Comparison of ENCODE assay signal across 9 mouse cellular contexts in genomic region chr13:34095542-34096435, GRCm38 (mm10). TPM values are rescaled to one million over a fixed set of nuclear protein-coding genes. Genes with fewer than 3 reads are reported as not detected.
DNase-seq lines count a peak whose midpoint lies in the region; ATAC-seq lines count a peak whose summit lies in the region.
"Had no signal": no experiment of that assay in that cellular context is flagged by ENCODE, and none has a peak within 500 bp of the region (broad histone marks: within the 10 kb centered on the region; RNA-seq: fewer than 3 reads in every experiment).

No protein-coding gene starts in this region.

- DNase-seq in kidney, postnatal 25 days, result no peak
- no peak for DNase-seq in embryonic facial prominence, embryonic 10.5 days (ENCODE audit: low spot score)
- peak; percentile 56 to 66 for DNase-seq in heart, postnatal 10 days
- peak; percentile 79 to 97 for DNase-seq in left cerebral cortex, postnatal 25 days (ENCODE audit: low spot score in 2 of 2)
- DNase-seq in retina, postnatal 1 day, result peak; percentile 51
- DNase-seq in spleen, postnatal 36 days (ENCODE audit: low spot score in 2 of 2), result no peak

- no peak overlapping the region for H3K4me2 ChIP-seq in kidney, embryonic 16.5 days (replicated peaks; ENCODE audit: low read depth, low read length)

- intact Hi-C loops in heart, postnatal 10 days (cut with DNase I), result loop anchor here (2.0 kb wide), 1 partner anchor 15 kb away; no protein-coding TSS in a partner anchor
- intact Hi-C loops in left cerebral cortex, postnatal 25 days (cut with DNase I), result loop anchor here (1.0 to 2.0 kb wide), 2 partner anchors 17 to 37 kb away; partner anchors contain the start of gene Tubb2a

- peak overlapping the region; percentile 66; the same call in 1 of the 2 replicates for H3K27ac ChIP-seq in kidney, embryonic 16.5 days (ENCODE audit: low read length)
- H3K27ac ChIP-seq in embryonic facial prominence, embryonic 10.5 days (replicated peaks), result peak overlapping the region; percentile 25; the same call in 1 of the 2 replicates

- peaks cover 2% of the 10 kb centered on the region; the same call in 1 of the 2 replicates for H3K9me3 ChIP-seq in kidney, embryonic 16.5 days (ENCODE audit: low read length)
- no peaks in the 10 kb centered on the region for H3K9me3 ChIP-seq in embryonic facial prominence, embryonic 10.5 days

- 51% methylated on average over 7 of the region's 7 CpGs for WGBS in kidney, embryonic 16.5 days
- 49% methylated on average over 7 of the region's 7 CpGs for WGBS in embryonic facial prominence, embryonic 10.5 days

- no peak overlapping the region for H3K4me3 ChIP-seq in kidney, embryonic 16.5 days (ENCODE audit: low read length)
- H3K4me3 ChIP-seq in embryonic facial prominence, embryonic 10.5 days, result no peak overlapping the region

- peaks cover 10% of the 10 kb centered on the region; the same call in 1 of the 2 replicates for H3K4me1 ChIP-seq in kidney, embryonic 16.5 days (ENCODE audit: insufficient read depth, low read length)
- H3K4me1 ChIP-seq in embryonic facial prominence, embryonic 10.5 days, result peaks cover 17% of the 10 kb centered on the region

- H3K9ac ChIP-seq in kidney, embryonic 16.5 days (replicated peaks; ENCODE audit: low read length), result no peak overlapping the region

- no peaks in the 10 kb centered on the region for H3K27me3 ChIP-seq in kidney, embryonic 16.5 days (ENCODE audit: insufficient read depth, low read length)
- no peaks in the 10 kb centered on the region for H3K27me3 ChIP-seq in embryonic facial prominence, embryonic 10.5 days (replicated peaks; ENCODE audit: low read depth, poor library complexity, severe bottlenecking)

- no peaks in the 10 kb centered on the region for H3K36me3 ChIP-seq in kidney, embryonic 16.5 days (ENCODE audit: insufficient read depth, low read length)
- H3K36me3 ChIP-seq in embryonic facial prominence, embryonic 10.5 days (replicated peaks), result no peaks in the 10 kb centered on the region
- H3K36me3 ChIP-seq: G1E had no signal

- ATAC-seq in kidney, embryonic 16.5 days (ENCODE audit: low FRiP score, low TSS enrichment), result no peak
- ATAC-seq in megakaryocyte-erythroid progenitor cell, adult 5-6 weeks (replicated peaks; ENCODE audit: low FRiP score, low TSS enrichment, poor library complexity, severe bottlenecking), result no peak

RNA-seq across cellular contexts. Expression of gene Tubb2a, which starts 18.0 kb away (rescaled TPM):
- polyA plus RNA-seq in kidney, embryonic 16.5 days (2015; fragmentation: Nextera tagmentation; extraction: Ambion mirVana), result 143 and 150 TPM in 2 replicates
- 101 and 105 TPM in 2 replicates for polyA plus RNA-seq in embryonic facial prominence, embryonic 10.5 days (2016; fragmentation: Nextera tagmentation; extraction: Ambion mirVana)
- 100 to 1,000 TPM; 114 to 117 TPM for total RNA-seq in heart, postnatal 10 days (2021)
- 1,000 to 10,000 TPM; 1,056 to 1,125 TPM for total RNA-seq in left cerebral cortex, postnatal 25 days (2021)
- 18.2 and 19.1 TPM in 2 replicates for total RNA-seq in megakaryocyte-erythroid progenitor cell, adult 5-6 weeks (2014; fragmentation: Nextera tagmentation)
- 19.0 and 21.9 TPM in 2 replicates for total RNA-seq in megakaryocyte-erythroid progenitor cell, adult 5-6 weeks (2017)

RNA-seq across cellular contexts. Expression of gene Tubb2b, which starts 34.5 kb away (rescaled TPM):
- polyA plus RNA-seq in kidney, embryonic 16.5 days (2015; fragmentation: Nextera tagmentation; extraction: Ambion mirVana), result 39.7 and 40.4 TPM in 2 replicates
- polyA plus RNA-seq in embryonic facial prominence, embryonic 10.5 days (2016; fragmentation: Nextera tagmentation; extraction: Ambion mirVana), result 65.5 and 73.2 TPM in 2 replicates
- total RNA-seq in heart, postnatal 10 days (2021), result 10 to 100 TPM; 22.7 to 27.2 TPM
- total RNA-seq in left cerebral cortex, postnatal 25 days (2021), result 100 to 1,000 TPM; 207 to 213 TPM
- total RNA-seq in megakaryocyte-erythroid progenitor cell, adult 5-6 weeks (2014; fragmentation: Nextera tagmentation), result not detected in 2 replicates
- total RNA-seq in megakaryocyte-erythroid progenitor cell, adult 5-6 weeks (2017), result not detected in 2 replicates

RNA-seq across cellular contexts. Expression of gene Bphl, which starts 58.4 kb away (rescaled TPM):
- polyA plus RNA-seq in kidney, embryonic 16.5 days (2015; fragmentation: Nextera tagmentation; extraction: Ambion mirVana), result 83.0 and 95.2 TPM in 2 replicates
- 31.6 and 32.3 TPM in 2 replicates for polyA plus RNA-seq in embryonic facial prominence, embryonic 10.5 days (2016; fragmentation: Nextera tagmentation; extraction: Ambion mirVana)
- total RNA-seq in heart, postnatal 10 days (2021), result 10 to 100 TPM; 30.4 to 33.8 TPM
- total RNA-seq in left cerebral cortex, postnatal 25 days (2021), result 10 to 100 TPM; 39.4 to 45.2 TPM
- total RNA-seq in megakaryocyte-erythroid progenitor cell, adult 5-6 weeks (2014; fragmentation: Nextera tagmentation), result 15.3 and 33.4 TPM in 2 replicates
- total RNA-seq in megakaryocyte-erythroid progenitor cell, adult 5-6 weeks (2017), result 16.5 and 27.3 TPM in 2 replicates

Comparison
In these comparisons a context has a peak if more than half of its experiments do, and no peak if none do; other contexts are left out.
1. DNase-seq: peak in heart, postnatal 10 days (2 of 2), left cerebral cortex, postnatal 25 days (2 of 2) and retina, postnatal 1 day (single experiment); none in kidney, postnatal 25 days (0 of 2), embryonic facial prominence, embryonic 10.5 days (single experiment) and spleen, postnatal 36 days (0 of 2).
2. RNA of gene Tubb2a, which starts 18.0 kb away (total RNA-seq): 1,056 to 1,125 TPM in left cerebral cortex, postnatal 25 days; 114 to 117 TPM in heart, postnatal 10 days and 18.2 to 21.9 TPM in megakaryocyte-erythroid progenitor cell, adult 5-6 weeks; every median in the first group is over 4 times any median in the second.
3. RNA of gene Tubb2b, which starts 34.5 kb away (total RNA-seq): 207 to 213 TPM in left cerebral cortex, postnatal 25 days and 22.7 to 27.2 TPM in heart, postnatal 10 days; not detected in megakaryocyte-erythroid progenitor cell, adult 5-6 weeks; every median in the first group is over 10 times any median in the second.